Comparison of ENCODE assay signal across 7 mouse cellular contexts in genomic region chr10:116260658-116261433, GRCm38 (mm10). TPM values are rescaled to one million over a fixed set of nuclear protein-coding genes. Genes with fewer than 3 reads are reported as not detected.
DNase-seq lines count a peak whose midpoint lies in the region; ATAC-seq and TF ChIP-seq lines count a peak whose summit lies in the region.

No protein-coding gene starts in this region.

- WGBS in lung, embryonic 16.5 days, result 40% methylated on average over 13 of the region's 13 CpGs
- WGBS in forebrain, embryonic 15.5 days, result 76% methylated on average over 13 of the region's 13 CpGs
- WGBS in liver, postnatal 0 days (ENCODE audit: insufficient replicate concordance), result 48% methylated on average over 13 of the region's 13 CpGs

- ATAC-seq in lung, embryonic 16.5 days (ENCODE audit: low read depth), result peak; percentile 59
- ATAC-seq in forebrain, embryonic 15.5 days (replicated peaks), result no peak
- peak; percentile 60 for ATAC-seq in liver, postnatal 0 days

- TF ChIP-seq CTCF in liver, postnatal 0 days (IDR thresholded peaks at IDR 0.05; ENCODE audit: low read depth), result no peak

- TF ChIP-seq EP300 in liver, postnatal 0 days (IDR thresholded peaks at IDR 0.05; ENCODE audit: low read depth), result no peak

- H3K4me2 ChIP-seq in lung, embryonic 16.5 days (ENCODE audit: low read depth, low read length), result no peak overlapping the region
- H3K4me2 ChIP-seq in forebrain, embryonic 15.5 days (replicated peaks), result no peak overlapping the region
- H3K4me2 ChIP-seq in liver, postnatal 0 days (ENCODE audit: low read depth, low read length), result no peak overlapping the region

- no peaks in the 10 kb centered on the region; the same call in 1 of the 2 replicates for H3K4me1 ChIP-seq in lung, embryonic 16.5 days (replicated peaks; ENCODE audit: control insufficient read depth, insufficient read depth, low read length)
- peaks cover 3% of the 10 kb centered on the region; the same call in 1 of the 2 replicates for H3K4me1 ChIP-seq in forebrain, embryonic 15.5 days
- 0 out of 2 replicates have a peak, but pooled peaks cover 2% of the 10 kb centered on the region for H3K4me1 ChIP-seq in liver, postnatal 0 days (ENCODE audit: insufficient read depth)

- H3K36me3 ChIP-seq in lung, embryonic 16.5 days (ENCODE audit: control insufficient read depth, insufficient read depth, low read length), result no peaks in the 10 kb centered on the region
- H3K36me3 ChIP-seq in forebrain, embryonic 15.5 days, result no peaks in the 10 kb centered on the region
- H3K36me3 ChIP-seq in liver, postnatal 0 days (replicated peaks; ENCODE audit: insufficient read depth, low read length), result no peaks in the 10 kb centered on the region

- no peak overlapping the region for H3K9ac ChIP-seq in lung, embryonic 16.5 days (ENCODE audit: low read length)
- H3K9ac ChIP-seq in forebrain, embryonic 15.5 days (replicated peaks), result no peak overlapping the region
- H3K9ac ChIP-seq in liver, postnatal 0 days (replicated peaks), result no peak overlapping the region

- no peaks in the 10 kb centered on the region for H3K27me3 ChIP-seq in lung, embryonic 16.5 days (ENCODE audit: control insufficient read depth, insufficient read depth, low read depth, low read length)
- no peaks in the 10 kb centered on the region for H3K27me3 ChIP-seq in forebrain, embryonic 15.5 days
- H3K27me3 ChIP-seq in liver, postnatal 0 days (ENCODE audit: insufficient read depth, low read length), result no peaks in the 10 kb centered on the region

- no peak for DNase-seq in lung, postnatal 14 days
- peak; percentile 43 for DNase-seq in adrenal gland, postnatal 10 days
- DNase-seq in kidney, adult 8-10 months, result peak; percentile 47 to 60
- no peak for DNase-seq in liver, postnatal 0 days
- no peak for DNase-seq in spleen, adult 12 weeks (ENCODE audit: low spot score)

- no peak overlapping the region for H3K27ac ChIP-seq in lung, embryonic 16.5 days (ENCODE audit: low read length)
- 0 out of 2 replicates have a peak overlapping the region, but pooled peaks have one; percentile 23 for H3K27ac ChIP-seq in forebrain, embryonic 15.5 days (replicated peaks)
- peak overlapping the region; percentile 49 for H3K27ac ChIP-seq in liver, postnatal 0 days (ENCODE audit: low read depth)

- H3K9me3 ChIP-seq in lung, embryonic 16.5 days (ENCODE audit: control insufficient read depth, low read length), result no peaks in the 10 kb centered on the region
- H3K9me3 ChIP-seq in forebrain, embryonic 15.5 days, result no peaks in the 10 kb centered on the region
- H3K9me3 ChIP-seq in liver, postnatal 0 days (ENCODE audit: low read length), result no peaks in the 10 kb centered on the region

- H3K4me3 ChIP-seq in lung, embryonic 16.5 days (ENCODE audit: low read length), result no peak overlapping the region
- H3K4me3 ChIP-seq in forebrain, embryonic 15.5 days, result no peak overlapping the region
- no peak overlapping the region for H3K4me3 ChIP-seq in liver, postnatal 0 days (ENCODE audit: low read depth, low read length)

RNA-seq across cellular contexts. Expression of gene Ptprb, which starts 14.5 kb away (rescaled TPM):
- 17.1 and 18.4 TPM in 2 replicates for polyA plus RNA-seq in lung, embryonic 16.5 days (2015; fragmentation: Nextera tagmentation; extraction: Ambion mirVana)
- total RNA-seq in adrenal gland, postnatal 10 days (2021), result 10 to 100 TPM; 52.5 to 54.8 TPM
- 2.4 and 2.5 TPM in 2 replicates for polyA plus RNA-seq in forebrain, embryonic 15.5 days (2015; fragmentation: Nextera tagmentation; extraction: Ambion mirVana)
- polyA plus RNA-seq in liver, postnatal 0 days (2015; fragmentation: Nextera tagmentation; extraction: Ambion mirVana), result 2.5 and 3.1 TPM in 2 replicates

Comparison
In these comparisons a context has a peak if more than half of its experiments do, and no peak if none do; other contexts are left out.
1. DNase-seq: peak in adrenal gland, postnatal 10 days (single experiment) and kidney, adult 8-10 months (2 of 2); none in lung, postnatal 14 days (single experiment), liver, postnatal 0 days (single experiment) and spleen, adult 12 weeks (single experiment).